Comparison of ENCODE assay signal across 8 mouse cellular contexts in genomic region chr4:150799550-150800398, GRCm38 (mm10). TPM values are rescaled to one million over a fixed set of nuclear protein-coding genes. Genes with fewer than 3 reads are reported as not detected.
DNase-seq lines count a peak whose midpoint lies in the region; ATAC-seq and TF ChIP-seq lines count a peak whose summit lies in the region.

No protein-coding gene starts in this region.

- no peak for TF ChIP-seq RAD21 in MEL (IDR thresholded peaks at IDR 0.05; ENCODE audit: low read depth, low read length)

- H3K9ac ChIP-seq in MEL (ENCODE audit: control insufficient read depth, low read depth, low read length, poor library complexity, severe bottlenecking) = no peak overlapping the region
- no peak overlapping the region for H3K9ac ChIP-seq in kidney, embryonic 15.5 days
- H3K9ac ChIP-seq in midbrain, embryonic 15.5 days = no peak overlapping the region

- no peak for TF ChIP-seq CTCF in MEL (IDR thresholded peaks at IDR 0.05 in 2 of 3, conservative IDR thresholded peaks at IDR 0.05 in 1 of 3; ENCODE audit: control insufficient read depth in 1 of 3, insufficient read depth in 1 of 3, low read depth in 2 of 3, low read length in 3 of 3, poor library complexity in 1 of 3, severe bottlenecking in 1 of 3)

- DNase-seq in 416B (ENCODE audit: low read depth) (peak; percentile 90), MEL (ENCODE audit: low read depth, low spot score) (peak; percentile 57)
- DNase-seq in fat pad, adult 2 months (ENCODE audit: extremely low read depth, low read depth, low spot score) = peak; percentile 69
- no peak for DNase-seq in cerebellum, postnatal 10 days
- no peak for DNase-seq in urinary bladder, postnatal 25 days (ENCODE audit: low spot score)

- TF ChIP-seq POLR2A in MEL (IDR thresholded peaks at IDR 0.05; ENCODE audit: control insufficient read depth in 1 of 2, insufficient read depth in 1 of 2, low read depth in 1 of 2, low read length in 2 of 2, poor library complexity in 1 of 2) = no peak

- no peak for TF ChIP-seq EP300 in MEL (IDR thresholded peaks at IDR 0.05; ENCODE audit: low read depth in 1 of 2, low read length in 2 of 2)

- H3K4me1 ChIP-seq in MEL (ENCODE audit: control insufficient read depth in 1 of 2, insufficient read depth in 2 of 2, low read length in 2 of 2) = no peaks in the 10 kb centered on the region; a peak in 1 of 4 replicates
- peaks cover 42% of the 10 kb centered on the region for H3K4me1 ChIP-seq in kidney, embryonic 15.5 days
- peaks cover 7% of the 10 kb centered on the region for H3K4me1 ChIP-seq in midbrain, embryonic 15.5 days

- peak overlapping the region; percentile 33; the same call in 1 of the 2 replicates for H3K4me2 ChIP-seq in kidney, embryonic 15.5 days
- H3K4me2 ChIP-seq in midbrain, embryonic 15.5 days = no peak overlapping the region

- H3K27me3 ChIP-seq in MEL (ENCODE audit: control insufficient read depth in 1 of 2, insufficient read depth in 2 of 2, low read length in 2 of 2) = peaks cover 0 to 4% of the 10 kb centered on the region in 2 experiments; a peak in 2 of 4 replicates
- H3K27me3 ChIP-seq in kidney, embryonic 15.5 days = no peaks in the 10 kb centered on the region
- no peaks in the 10 kb centered on the region for H3K27me3 ChIP-seq in midbrain, embryonic 15.5 days (replicated peaks)

- 14% methylated on average over 22 of the region's 22 CpGs for WGBS in kidney, embryonic 15.5 days
- 74% methylated on average over 22 of the region's 22 CpGs for WGBS in midbrain, embryonic 15.5 days

- H3K27ac ChIP-seq in MEL (ENCODE audit: control insufficient read depth, low read depth, low read length) = no peak overlapping the region
- peak overlapping the region; percentile 85 for H3K27ac ChIP-seq in kidney, embryonic 15.5 days
- H3K27ac ChIP-seq in midbrain, embryonic 15.5 days = no peak overlapping the region

- H3K79me2 ChIP-seq in MEL (ENCODE audit: control insufficient read depth, insufficient read depth, low read length, poor library complexity) = no peaks in the 10 kb centered on the region

- H3K4me3 ChIP-seq in MEL (ENCODE audit: control insufficient read depth in 1 of 2, insufficient read depth in 1 of 2, low read depth in 2 of 2, low read length in 2 of 2) = no peak overlapping the region
- H3K4me3 ChIP-seq in kidney, embryonic 15.5 days (replicated peaks) = no peak overlapping the region
- H3K4me3 ChIP-seq in midbrain, embryonic 15.5 days = no peak overlapping the region

- ATAC-seq in kidney, embryonic 15.5 days (replicated peaks; ENCODE audit: low FRiP score) = no peak; the same call in 1 of the 2 replicates
- ATAC-seq in megakaryocyte progenitor cell, adult 5-6 weeks (replicated peaks; ENCODE audit: poor library complexity) = peak; percentile 80
- no peak for ATAC-seq in midbrain, embryonic 15.5 days (replicated peaks)

- H3K9me3 ChIP-seq in MEL (replicated peaks; ENCODE audit: insufficient read depth, low read length) = no peaks in the 10 kb centered on the region
- H3K9me3 ChIP-seq in kidney, embryonic 15.5 days (replicated peaks) = no peaks in the 10 kb centered on the region
- no peaks in the 10 kb centered on the region for H3K9me3 ChIP-seq in midbrain, embryonic 15.5 days

- H3K36me3 ChIP-seq in MEL (ENCODE audit: control insufficient read depth in 1 of 2, insufficient read depth in 2 of 2, low read length in 2 of 2) = 0 out of 4 replicates have a peak, but pooled peaks cover 0 to 2% of the 10 kb centered on the region in 2 experiments
- H3K36me3 ChIP-seq in kidney, embryonic 15.5 days = no peaks in the 10 kb centered on the region
- no peaks in the 10 kb centered on the region for H3K36me3 ChIP-seq in midbrain, embryonic 15.5 days (replicated peaks)

TF ChIP-seq in MEL, 35 proteins besides CTCF, POLR2A, EP300 and RAD21:
- TF ChIP-seq USF2 (IDR thresholded peaks at IDR 0.05; ENCODE audit: borderline replicate concordance in 1 of 2, insufficient read depth in 1 of 2, low read depth in 1 of 2, low read length in 2 of 2) (no peak), TCF12 (IDR thresholded peaks at IDR 0.05; ENCODE audit: low read depth, low read length) (no peak), ELF1 (IDR thresholded peaks at IDR 0.05; ENCODE audit: low read depth, low read length) (no peak), MYC (IDR thresholded peaks at IDR 0.05; ENCODE audit: low read depth, low read length) (no peak), NRF1 (IDR thresholded peaks at IDR 0.05; ENCODE audit: insufficient read depth, low read depth, low read length, poor library complexity, severe bottlenecking) (no peak), SMC3 (IDR thresholded peaks at IDR 0.05; ENCODE audit: low read depth, low read length) (no peak), TAL1 (IDR thresholded peaks at IDR 0.05; ENCODE audit: low read length) (no peak)
TF ChIP-seq in MEL: peak in this region for 0.

RNA-seq across cellular contexts. Expression of gene Errfi1, which starts 53.9 kb away (rescaled TPM):
- 2.1 and 2.3 TPM in 2 replicates for total RNA-seq in MEL (2012; rRNA removed)
- polyA plus RNA-seq in MEL (2012; ENCODE audit: insufficient read depth in 1 of 2, insufficient read length in 2 of 2, low read depth in 1 of 2, low replicate concordance in 2 of 2, missing spikeins in 1 of 2) = 1 to 10 TPM in 1 of 2 experiments, not detected in 1; 2.7 TPM
- 29.3 and 34.2 TPM in 2 replicates for polyA plus RNA-seq in kidney, embryonic 15.5 days (2015; fragmentation: Nextera tagmentation; extraction: Ambion mirVana)
- 0.84 and 1.2 TPM in 2 replicates for total RNA-seq in megakaryocyte progenitor cell, adult 5-6 weeks (2015)
- 0.54 and 0.61 TPM in 2 replicates for total RNA-seq in megakaryocyte progenitor cell, adult 5-6 weeks (2017)
- 25.6 and 26.4 TPM in 2 replicates for polyA plus RNA-seq in midbrain, embryonic 15.5 days (2015; fragmentation: Nextera tagmentation; extraction: Ambion mirVana)

Comparison
In these comparisons a context has a peak if more than half of its experiments do, and no peak if none do; other contexts are left out.
1. DNase-seq: peak in 416B (single experiment), MEL (single experiment) and fat pad, adult 2 months (single experiment); none in cerebellum, postnatal 10 days (0 of 2) and urinary bladder, postnatal 25 days (single experiment).